Mouse (Mus musculus) erythroid progenitor cell, adult 5-6 weeks (primary cell): ENCODE data around the gene Arhgap4. TPM values are rescaled to one million over a fixed set of nuclear protein-coding genes. Genes with fewer than 3 reads are reported as not detected.

Experiments
- ATAC-seq: replicated peaks from 2 replicates; pipeline ENCODE4 v1.8.0; 2016; ENCODE audit warnings: moderate number of reproducible peaks, mild to moderate bottlenecking, moderate TSS enrichment, inconsistent platforms; ENCODE audit not compliant: poor library complexity, low FRiP score, severe bottlenecking
- total RNA-seq, 2 experiments: library from RNA; stranded (forward) in 1 of 2; stranded (reverse) in 1 of 2; fragments of 150-400 nt in 1 of 2; fragments of 186-747, 209-891 nt in 1 of 2; gene quantifications; 2 replicates each; pipeline versions ENCODE4 v1.2.3 to v1.2.4; 2015 to 2017; ENCODE audit warnings: low replicate concordance in 2 of 2

Gene Arhgap4
- total RNA-seq, 2 experiments from 2014 or later: 12.2 to 21.0 TPM

GRCm38 (mm10) chrX:73918631-73919030 lies 3.0 kb downstream of the Arhgap4 start:
- ATAC-seq: no peak

GRCm38 (mm10) chrX:73916945-73917344 lies 4.7 kb downstream of the Arhgap4 start:
- no peak for ATAC-seq

- peak; percentile 98 for ATAC-seq
Measured at GRCm38 (mm10) chrX:73914827-73915703, 6.6 kb downstream of the Arhgap4 start.

- no peak for ATAC-seq
Measured at GRCm38 (mm10) chrX:73911588-73911987, 10.1 kb downstream of the Arhgap4 start.

- ATAC-seq: 0 out of 2 replicates have a peak, but pooled peaks have one; percentile 38
Measured at GRCm38 (mm10) chrX:73911156-73911555, 10.5 kb downstream of the Arhgap4 start.

- no peak for ATAC-seq
Measured at GRCm38 (mm10) chrX:73910451-73910850, 11.2 kb downstream of the Arhgap4 start.

- no peak for ATAC-seq
Measured at GRCm38 (mm10) chrX:73910049-73910448, 11.6 kb downstream of the Arhgap4 start.

- no peak for ATAC-seq
Measured at GRCm38 (mm10) chrX:73897959-73898358, 23.7 kb downstream of the Arhgap4 start.

GRCm38 (mm10) chrX:73895719-73896118 lies 26.0 kb downstream of the Arhgap4 start, which contains the start of gene L1cam:
Gene L1cam, minus strand, starts transcription at chrX:73896105.
- 0 out of 2 replicates have a peak, but pooled peaks have one; percentile 45 for ATAC-seq

GRCm38 (mm10) chrX:73892833-73893232 lies 28.8 kb downstream of the Arhgap4 start:
- no peak for ATAC-seq

GRCm38 (mm10) chrX:73891551-73892152 lies 30.0 kb downstream of the Arhgap4 start, which contains the start of gene Avpr2:
Gene Avpr2, plus strand, starts transcription at chrX:73892102.
- ATAC-seq: no peak

GRCm38 (mm10) chrX:73881463-73881862 lies 40.2 kb downstream of the Arhgap4 start:
- ATAC-seq: no peak

- ATAC-seq: no peak
Measured at GRCm38 (mm10) chrX:73881036-73881427, 40.6 kb downstream of the Arhgap4 start.

- ATAC-seq: no peak
Measured at GRCm38 (mm10) chrX:73880194-73881035, 41.3 kb downstream of the Arhgap4 start.

GRCm38 (mm10) chrX:73877014-73877413 lies 44.7 kb downstream of the Arhgap4 start:
- ATAC-seq: no peak

GRCm38 (mm10) chrX:73875881-73876280 lies 45.8 kb downstream of the Arhgap4 start:
- no peak for ATAC-seq

GRCm38 (mm10) chrX:73871956-73872355 lies 49.7 kb downstream of the Arhgap4 start:
- ATAC-seq: no peak

GRCm38 (mm10) chrX:73871474-73871873 lies 50.2 kb downstream of the Arhgap4 start:
- ATAC-seq: no peak

- no peak for ATAC-seq
Measured at GRCm38 (mm10) chrX:73869334-73869733, 52.3 kb downstream of the Arhgap4 start.

GRCm38 (mm10) chrX:73867852-73868251 lies 53.8 kb downstream of the Arhgap4 start:
- ATAC-seq: peak; percentile 83
